Mouse (Mus musculus) layer of hippocampus, postnatal 36 days (tissue): Measurements from ENCODE around the gene Ccdc71. TPM values are rescaled to one million over a fixed set of nuclear protein-coding genes. Genes with fewer than 3 reads are reported as not detected.

Experiments used
- DNase-seq, 2 experiments: peaks; one replicate each; pipeline ENCODE4 v3.0.0; 2022
- total RNA-seq, 2 experiments: library from RNA; stranded (reverse); gene quantifications; 2 replicates each; pipeline ENCODE4 v1.2.3; 2021

Gene Ccdc71
- total RNA-seq, 2 experiments from 2014 or later: 32.0 to 37.2 TPM

DNA sequence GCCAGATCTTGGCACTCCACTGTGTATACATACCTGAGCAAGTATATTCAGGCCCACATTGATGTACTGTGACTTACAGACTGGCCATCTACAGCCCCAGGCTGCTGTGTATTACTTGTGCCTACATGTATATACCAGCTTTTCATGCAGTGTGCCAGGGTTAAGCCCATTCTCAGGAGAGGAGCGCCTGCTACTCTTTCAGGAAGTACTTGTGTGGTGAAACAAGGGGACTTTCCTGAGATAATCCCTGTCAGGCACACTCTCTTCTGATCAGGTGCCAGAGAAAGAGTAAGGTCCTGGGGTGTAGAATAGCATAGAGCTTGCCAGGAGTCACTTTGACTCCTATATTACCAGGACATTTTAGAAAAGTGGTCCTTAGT, 398 bp upstream of the Ccdc71 start:
- DNase-seq: no peak

DNA sequence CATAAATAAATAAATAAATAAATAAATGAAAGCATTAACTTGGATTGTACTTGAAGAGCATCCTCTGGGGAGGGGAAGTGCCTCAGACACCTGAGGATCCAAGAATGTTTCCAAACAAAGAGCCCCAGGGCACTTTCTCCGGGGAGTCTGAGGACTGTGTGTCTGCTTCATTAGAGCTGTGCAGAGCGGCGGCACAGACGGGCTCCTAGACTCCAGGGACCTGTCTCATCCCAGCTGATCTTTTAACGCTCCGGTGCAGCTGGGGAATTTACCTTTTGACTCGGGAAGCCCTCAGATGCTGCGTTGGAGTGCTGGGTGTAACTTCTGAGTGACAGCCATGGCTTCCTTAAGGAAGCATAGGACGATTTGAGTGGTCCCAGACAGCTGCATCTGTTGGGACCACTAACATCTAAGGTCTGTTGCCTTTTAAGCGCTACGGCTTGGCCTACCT, 879 bp downstream of the Ccdc71 start, which contains the start of gene Klhdc8b:
TSS of gene Klhdc8b (minus strand) at position 401 of the 451 bp plus-strand sequence.
- DNase-seq: no peak

DNA sequence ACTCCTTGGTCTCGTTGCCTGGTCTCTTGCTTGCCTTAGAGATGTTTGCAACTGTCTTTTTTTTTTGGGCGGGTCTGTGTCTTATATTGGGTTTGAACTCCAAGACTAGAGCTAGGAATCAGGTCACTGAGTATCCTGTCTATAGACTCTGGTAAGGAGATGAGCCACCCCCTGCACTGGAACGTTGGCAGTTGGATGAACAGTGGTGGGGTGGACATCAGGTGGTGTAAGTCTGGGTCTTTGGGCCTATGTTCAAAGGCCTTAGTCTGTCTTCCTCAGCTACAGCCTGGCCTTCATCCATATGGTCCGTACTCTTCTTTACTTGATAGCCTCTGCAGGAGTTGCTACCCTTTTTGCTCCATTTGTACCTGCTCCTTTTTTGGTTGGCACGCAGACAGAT, 1.3 kb downstream of the Ccdc71 start:
- no peak for DNase-seq

DNA sequence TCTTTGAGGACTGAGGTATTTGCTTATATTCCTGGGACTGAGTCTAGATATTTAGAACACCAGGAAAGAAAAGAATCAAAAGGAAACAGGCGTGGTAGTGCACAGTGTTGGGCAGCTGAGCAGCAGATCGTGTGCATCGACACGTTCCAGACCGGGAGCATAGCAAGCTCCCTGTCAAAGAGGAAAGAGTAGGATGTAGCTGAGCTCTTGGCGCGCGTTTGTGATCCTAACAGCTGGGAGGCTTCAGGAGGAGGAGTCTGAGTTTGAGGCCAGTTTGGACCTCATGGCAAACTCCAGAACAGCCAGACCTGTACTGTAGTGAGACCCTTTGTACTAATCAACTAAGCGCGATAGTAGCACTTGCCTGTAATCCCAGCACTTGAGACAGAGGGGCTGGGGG, 1.9 kb downstream of the Ccdc71 start:
- no peak for DNase-seq

DNA sequence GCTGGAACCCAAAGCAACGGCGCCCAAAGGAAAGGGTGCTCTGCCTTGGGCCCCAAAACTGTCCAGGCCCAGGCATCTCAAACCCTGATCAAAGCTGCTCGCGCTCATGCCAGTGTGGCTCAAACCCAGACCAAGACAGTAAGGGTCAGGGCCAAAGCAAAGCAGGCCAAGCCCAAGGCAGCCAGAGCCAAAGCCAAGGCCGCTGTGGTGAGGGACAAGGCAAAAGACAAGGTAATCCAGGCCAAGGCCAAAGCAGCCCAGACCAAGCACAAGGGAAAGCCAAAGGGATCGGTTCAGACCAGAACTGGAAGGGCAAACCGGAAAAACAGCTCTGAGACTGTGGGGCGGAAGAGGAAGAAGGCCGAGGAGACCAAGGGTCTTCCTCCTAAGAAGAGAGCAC, 3.4 kb downstream of the Ccdc71 start:
- no peak for DNase-seq

DNA sequence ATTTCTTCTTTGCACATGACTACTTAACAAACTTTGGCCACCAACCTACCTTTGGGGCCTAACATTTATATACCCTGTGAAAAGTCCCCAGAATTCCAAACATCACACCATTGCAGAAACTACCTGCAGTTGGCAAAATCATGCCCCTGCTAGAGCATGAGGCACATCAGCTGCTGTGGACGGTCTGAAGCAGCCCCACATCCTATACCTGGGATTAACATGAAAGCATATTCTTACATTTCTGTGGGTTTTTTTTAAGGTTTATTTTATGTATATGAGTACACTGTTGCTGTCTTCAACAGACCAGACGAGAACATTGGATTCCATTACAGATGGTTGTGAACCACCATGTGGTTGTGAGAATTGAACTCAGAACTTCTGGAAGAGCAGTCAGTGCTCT, 5.9 kb downstream of the Ccdc71 start:
- DNase-seq: no peak

DNA sequence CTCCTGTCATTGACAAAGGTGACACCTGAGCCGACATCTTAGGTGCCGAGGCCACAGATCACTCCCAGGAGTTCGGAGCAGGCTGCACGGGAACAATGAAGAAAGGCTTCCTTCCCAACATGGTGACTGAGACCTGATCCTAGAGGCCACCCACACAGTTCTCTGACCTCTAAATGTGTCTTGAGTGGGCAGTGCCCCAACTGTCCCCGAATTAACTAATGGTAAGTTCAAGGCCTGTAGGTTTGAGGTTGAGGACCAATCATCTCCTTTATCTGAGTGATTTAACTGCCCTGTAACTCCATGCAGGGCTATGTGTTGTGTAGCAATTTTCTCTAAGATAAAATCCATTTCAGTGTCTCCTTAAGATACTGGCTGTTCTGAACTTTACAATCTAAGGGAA, 9.1 kb downstream of the Ccdc71 start:
- no peak for DNase-seq

DNA sequence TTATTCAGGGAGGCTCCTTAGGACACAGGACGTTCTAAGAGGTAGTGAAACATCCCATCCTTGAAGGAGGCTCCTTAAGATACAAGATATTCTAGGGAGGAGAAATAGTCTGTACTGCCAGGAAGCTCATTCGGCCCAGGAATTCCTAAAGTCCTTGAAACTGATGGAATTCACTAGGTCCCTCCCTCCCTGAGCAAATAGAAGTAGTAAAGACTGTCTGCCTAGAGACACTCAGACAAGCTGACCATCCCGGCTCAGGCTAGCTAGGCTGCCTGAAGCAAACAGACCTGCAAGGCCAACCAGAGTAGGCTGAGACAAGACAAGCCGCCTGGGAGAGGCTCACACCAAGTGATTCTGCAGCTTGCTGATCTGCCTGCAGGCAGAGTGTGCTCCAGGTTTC, 9.5 kb downstream of the Ccdc71 start:
- no peak for DNase-seq

DNA sequence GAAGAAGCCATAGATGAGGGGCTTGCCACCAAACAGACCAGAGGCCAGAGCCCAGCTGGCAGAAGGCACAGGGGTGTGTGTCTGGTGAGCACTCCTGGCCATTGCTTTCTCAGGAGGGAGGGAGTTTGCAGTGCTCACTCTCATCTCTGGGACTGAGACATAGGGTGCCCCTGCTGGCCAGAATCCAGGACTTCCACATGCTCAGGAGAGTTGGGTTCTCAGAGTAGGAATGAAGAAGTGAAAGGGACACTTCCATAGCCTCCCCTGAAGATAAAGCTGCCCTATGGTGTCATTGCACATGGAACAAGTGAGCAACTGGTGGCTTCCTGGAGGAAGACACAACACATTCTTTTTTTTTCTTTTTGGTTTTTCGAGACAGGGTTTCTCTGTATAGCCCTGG, 14.2 kb downstream of the Ccdc71 start:
- no peak for DNase-seq

DNA sequence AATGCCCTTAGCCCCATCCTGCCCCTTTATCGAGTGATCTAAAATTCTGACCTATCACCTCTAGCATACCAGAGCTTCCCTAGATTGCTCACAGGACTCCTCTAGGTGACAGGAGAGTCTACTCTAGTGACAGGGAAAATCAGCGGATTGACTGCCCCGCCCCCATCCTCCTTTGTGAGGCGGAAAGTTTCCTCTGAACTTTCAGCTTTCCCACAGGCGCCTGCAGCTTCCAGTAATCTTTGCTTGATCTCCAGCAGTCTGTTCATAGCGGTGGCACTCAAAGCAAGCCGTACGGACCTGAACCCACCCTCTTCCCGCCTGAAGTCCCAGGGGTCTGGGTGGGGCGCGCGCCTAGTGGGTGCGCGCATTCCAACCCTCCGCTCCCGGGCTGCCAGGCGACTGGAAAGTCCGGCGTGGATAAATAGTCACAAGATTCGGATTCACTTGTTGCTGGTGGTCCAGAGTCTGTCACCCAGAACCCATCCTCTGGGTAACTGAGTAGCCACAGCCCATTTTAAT, 18.4 kb downstream of the Ccdc71 start:
- DNase-seq: no peak

DNA sequence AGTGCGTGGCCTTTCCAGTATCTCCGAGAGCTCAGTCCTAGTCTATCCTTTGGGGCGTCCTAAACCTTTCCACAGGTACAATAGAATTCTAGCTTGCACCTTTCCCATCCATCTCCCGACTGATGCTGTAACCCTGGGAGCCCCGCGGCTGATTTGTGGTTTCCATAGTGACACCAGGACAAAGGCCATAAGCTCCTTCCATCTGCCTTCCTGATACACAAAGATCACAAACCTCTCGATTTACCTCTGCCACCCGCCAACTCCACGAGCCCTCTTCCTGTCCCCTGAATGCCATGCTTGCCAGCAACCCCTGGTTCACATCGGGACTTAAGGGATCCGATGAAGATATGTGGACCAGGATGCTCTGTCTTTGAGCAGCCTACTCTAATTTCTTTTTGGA, 18.9 kb downstream of the Ccdc71 start:
- DNase-seq: no peak

DNA sequence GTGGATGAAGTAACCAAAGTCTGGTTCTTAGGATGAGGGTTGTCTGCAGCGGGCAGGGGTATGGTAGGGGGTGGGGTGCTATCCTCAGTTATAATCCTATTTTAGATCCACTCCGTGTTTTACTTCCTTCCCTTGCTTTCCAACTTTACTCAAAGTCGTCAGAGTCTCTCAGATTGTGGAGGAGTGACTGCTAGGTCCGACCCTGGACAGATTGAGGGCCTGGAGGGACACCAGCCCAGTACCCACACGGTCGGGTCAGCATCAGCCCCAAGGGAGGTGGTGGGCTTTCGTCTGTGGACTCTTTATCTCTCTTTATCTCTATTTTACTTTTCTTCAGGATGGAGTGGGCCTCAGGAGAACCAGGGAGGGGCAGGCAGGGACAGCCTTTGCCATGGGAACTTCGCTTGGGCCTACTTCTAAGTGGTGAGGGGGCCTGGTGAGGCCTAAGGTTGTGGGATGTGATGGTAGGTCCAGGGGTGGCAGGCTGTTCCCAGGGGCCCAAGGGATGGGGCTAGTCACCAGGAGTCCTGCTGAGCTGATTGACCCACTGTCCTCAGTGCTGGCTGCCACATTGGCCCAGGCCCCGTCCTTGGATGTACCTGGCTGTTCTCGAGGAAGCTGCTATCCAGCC, 19.5 kb downstream of the Ccdc71 start, which contains the start of gene Lamb2:
TSS of gene Lamb2 (plus strand) at position 16 of the 631 bp plus-strand sequence.
- DNase-seq: no peak

DNA sequence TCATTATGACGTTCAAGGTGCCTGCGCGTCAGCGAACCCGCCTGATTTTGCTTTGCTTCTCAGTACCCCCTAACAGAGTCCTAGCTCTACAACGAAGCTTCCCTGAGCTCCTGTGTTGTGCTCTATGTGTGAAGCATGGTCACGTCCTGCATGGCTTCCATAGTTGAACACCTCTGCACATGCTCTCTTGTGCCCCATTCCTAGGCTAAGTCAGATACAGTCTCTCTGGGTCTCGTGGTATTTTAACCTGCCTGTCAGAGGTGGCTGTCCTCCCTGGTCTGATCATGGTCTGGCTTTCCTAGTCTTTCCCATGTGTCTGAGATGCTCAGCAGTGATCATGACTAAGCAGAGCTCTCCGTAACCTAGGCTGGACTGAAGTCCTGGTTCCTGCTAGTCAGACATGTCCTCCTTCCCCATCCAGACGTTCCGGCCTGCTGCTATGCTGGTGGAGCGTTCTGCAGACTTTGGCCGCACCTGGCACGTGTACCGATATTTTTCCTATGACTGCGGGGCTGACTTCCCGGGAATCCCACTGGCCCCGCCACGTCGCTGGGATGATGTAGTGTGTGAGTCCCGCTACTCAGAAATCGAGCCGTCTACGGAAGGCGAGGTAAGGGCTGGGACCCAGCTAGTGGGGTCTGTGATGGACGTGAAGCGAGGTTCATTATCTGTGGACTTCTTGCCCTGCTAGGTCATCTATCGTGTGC, 20.6 kb downstream of the Ccdc71 start:
- no peak for DNase-seq

DNA sequence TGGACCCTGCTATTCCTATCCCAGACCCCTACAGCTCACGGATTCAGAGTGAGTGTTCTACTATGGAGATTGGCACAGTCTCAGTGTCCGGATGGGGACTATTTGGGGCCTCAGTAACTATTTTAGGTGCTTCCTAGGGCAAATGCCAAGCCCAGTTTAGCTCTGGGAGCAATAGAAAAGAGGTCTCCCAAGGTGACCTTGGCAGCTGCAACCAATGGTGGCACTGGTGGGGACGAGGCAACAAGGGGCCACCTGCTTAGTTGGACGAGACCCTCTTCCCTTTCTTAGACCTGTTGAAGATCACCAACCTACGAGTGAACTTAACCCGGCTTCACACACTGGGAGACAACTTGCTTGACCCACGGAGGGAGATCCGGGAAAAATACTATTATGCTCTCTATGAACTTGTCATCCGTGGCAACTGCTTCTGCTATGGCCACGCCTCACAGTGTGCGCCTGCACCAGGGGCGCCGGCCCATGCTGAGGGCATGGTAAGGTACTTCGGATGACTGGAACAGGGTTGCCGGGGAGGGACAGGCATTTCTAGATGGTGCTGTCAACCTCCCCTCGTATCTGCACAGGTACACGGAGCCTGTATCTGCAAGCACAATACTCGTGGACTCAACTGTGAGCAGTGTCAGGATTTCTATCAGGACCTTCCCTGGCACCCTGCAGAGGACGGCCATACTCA, 21.3 kb downstream of the Ccdc71 start:
- DNase-seq: no peak

DNA sequence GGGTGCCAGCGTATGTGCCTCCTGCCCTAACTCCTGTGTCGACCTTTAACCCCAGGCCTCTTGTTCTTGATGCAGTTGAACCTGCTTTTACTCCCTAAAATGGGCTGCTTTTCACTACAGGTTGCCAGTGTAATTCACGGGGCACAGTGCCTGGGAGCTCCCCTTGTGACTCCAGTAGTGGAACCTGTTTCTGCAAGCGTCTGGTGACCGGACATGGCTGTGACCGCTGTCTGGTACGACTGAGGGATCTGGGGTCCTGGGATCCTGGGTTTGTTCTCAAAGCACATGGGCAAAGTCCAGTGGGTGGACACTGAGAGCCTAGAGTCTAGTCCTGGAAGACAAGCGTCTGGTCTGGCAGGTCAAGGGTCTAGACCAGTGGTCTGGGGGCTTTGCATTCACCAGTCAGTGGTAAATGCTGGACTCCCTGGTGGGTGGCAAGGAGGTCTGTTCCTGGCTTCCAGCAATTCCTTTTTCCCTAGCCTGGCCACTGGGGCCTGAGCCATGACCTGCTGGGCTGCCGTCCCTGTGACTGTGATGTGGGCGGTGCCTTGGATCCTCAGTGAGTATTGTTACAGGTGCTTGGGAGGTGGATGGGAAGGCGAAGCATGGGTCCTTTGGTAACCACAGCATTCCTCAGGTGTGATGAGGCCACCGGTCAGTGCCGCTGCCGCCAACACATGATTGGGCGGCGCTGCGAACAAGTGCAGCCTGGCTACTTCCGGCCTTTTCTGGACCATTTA, 22.9 kb downstream of the Ccdc71 start:
- DNase-seq: no peak

DNA sequence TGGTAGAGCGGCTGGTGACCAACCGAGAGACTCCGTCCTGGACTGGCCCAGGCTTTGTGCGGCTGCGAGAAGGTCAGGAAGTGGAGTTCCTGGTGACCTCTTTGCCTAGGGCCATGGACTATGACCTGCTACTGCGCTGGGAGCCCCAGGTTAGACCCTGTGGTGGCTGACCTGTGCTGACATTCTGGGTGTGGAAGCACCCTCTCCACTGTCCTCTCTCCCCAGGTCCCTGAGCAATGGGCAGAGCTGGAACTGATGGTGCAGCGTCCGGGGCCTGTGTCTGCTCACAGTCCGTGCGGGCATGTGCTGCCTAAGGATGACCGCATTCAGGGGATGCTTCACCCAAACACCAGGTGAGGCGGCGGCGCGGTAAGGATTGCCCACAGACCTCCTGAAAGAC, 23.7 kb downstream of the Ccdc71 start:
- DNase-seq: no peak

DNA sequence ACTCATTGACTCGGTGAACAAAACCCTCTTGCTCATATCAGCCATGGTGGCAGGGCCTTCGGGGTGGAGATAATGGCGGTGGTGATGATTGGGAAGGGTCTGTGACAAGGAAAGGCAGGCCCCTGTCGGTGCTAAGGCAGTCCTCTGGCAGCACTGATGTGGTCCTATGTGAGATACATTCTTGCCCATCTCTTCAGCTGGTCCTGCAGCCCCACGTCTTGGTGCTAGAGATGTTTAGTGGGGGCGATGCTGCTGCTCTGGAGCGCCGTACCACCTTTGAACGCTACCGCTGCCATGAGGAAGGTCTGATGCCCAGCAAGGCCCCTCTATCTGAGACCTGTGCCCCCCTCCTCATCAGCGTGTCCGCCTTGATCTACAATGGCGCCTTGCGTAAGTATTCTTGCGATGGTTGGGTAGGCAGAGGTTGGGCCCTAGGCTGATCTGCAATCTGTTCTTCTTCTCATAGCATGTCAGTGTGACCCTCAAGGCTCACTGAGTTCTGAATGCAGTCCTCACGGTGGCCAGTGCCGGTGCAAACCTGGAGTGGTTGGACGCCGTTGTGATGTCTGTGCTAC, 25.1 kb downstream of the Ccdc71 start:
- no peak for DNase-seq

DNA sequence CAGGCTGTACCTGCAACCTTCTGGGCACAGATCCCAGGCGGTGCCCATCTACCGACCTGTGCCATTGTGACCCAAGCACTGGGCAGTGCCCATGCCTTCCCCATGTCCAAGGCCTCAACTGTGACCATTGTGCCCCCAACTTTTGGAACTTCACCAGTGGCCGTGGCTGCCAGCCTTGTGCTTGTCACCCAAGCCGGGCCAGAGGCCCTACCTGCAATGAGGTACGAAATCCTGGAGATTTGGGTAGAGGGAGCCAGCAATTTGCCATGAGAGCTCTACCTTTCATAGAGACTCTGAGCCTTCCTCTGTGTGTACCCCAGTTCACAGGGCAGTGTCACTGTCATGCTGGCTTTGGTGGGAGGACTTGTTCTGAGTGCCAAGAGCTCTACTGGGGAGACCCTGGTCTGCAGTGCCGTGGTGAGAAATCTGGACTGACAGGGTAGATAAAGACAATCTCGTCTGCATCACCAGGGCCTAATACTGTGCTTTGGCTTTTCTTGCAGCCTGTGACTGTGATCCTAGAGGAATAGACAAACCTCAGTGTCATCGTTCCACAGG, 26.7 kb downstream of the Ccdc71 start:
- DNase-seq: no peak

DNA sequence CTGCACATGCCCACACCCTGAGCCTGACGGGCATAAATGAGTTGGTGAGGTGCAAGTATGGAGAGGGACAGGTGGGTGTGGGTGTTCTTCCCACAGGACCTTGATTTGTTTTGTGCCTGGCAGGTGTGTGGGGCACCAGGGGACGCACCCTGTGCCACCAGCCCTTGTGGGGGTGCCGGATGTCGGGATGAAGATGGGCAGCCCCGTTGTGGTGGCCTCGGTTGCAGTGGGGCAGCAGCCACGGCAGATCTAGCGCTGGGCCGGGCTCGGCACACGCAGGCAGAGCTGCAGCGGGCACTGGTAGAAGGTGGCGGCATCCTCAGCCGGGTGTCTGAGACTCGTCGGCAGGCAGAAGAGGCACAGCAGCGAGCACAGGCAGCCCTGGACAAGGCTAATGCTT, 28.1 kb downstream of the Ccdc71 start:
- DNase-seq: no peak

DNA sequence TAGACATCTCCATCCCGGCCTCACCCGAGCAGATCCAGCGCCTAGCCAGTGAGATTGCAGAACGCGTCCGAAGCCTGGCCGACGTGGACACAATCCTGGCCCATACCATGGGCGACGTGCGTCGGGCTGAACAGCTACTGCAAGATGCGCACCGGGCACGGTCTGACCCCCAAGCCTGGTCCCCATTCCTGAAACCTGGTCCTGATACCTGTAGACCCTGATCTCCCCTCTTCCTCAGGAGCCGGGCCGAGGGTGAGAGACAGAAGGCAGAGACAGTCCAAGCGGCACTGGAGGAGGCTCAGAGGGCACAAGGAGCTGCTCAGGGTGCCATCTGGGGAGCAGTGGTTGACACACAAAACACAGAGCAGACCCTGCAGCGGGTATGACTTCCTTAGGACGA, 28.9 kb downstream of the Ccdc71 start:
- no peak for DNase-seq

DNA sequence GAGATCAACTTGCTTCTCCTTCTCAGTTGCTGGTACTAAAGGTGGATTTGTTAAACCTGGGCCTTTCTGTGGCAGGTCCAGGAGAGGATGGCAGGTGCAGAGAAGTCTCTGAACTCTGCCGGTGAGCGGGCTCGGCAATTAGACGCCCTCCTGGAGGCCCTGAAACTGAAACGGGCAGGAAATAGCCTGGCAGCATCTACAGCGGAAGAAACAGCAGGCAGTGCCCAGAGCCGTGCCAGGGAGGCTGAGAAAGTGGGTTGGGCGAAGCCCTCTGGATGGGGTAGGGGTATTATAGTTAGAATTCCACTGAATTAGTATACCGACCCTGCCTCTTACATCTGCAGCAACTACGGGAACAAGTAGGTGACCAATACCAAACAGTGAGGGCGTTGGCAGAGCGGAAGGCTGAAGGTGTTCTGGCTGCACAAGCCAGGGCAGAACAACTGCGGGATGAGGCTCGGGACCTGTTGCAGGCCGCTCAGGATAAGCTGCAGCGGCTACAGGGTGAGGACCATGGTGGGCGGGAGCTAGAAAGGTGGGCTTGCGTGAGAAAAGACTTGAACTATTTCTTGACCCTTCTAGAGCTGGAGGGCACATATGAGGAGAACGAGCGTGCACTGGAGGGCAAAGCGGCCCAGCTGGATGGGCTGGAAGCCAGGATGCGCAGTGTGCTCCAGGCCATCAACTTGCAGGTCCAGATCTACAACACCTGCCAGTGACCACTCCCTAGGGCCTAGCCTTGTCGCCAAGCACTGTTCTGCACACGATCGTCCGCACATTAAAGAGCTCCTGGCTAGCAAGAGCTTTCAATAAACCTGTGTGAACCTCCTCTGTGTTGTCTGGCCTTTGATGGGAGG, 29.6 kb downstream of the Ccdc71 start:
- DNase-seq: no peak
